7 mouse cellular contexts compared by ENCODE assay signal in genomic region chr2:121806959-121807653, GRCm38 (mm10). TPM values are rescaled to one million over a fixed set of nuclear protein-coding genes. Genes with fewer than 3 reads are reported as not detected.
DNase-seq lines count a peak whose midpoint lies in the region; ATAC-seq and TF ChIP-seq lines count a peak whose summit lies in the region.

Frmd5 (minus strand) TSS chr2:121807087.

- H3K9ac ChIP-seq in embryonic facial prominence, embryonic 15.5 days: peak within 1 kb of the TSS; percentile 18; the same call in 1 of the 2 replicates
- peak within 1 kb of the TSS; percentile 47 for H3K9ac ChIP-seq in heart, adult 2 months (ENCODE audit: low read depth, low read length)
- H3K9ac ChIP-seq in limb, embryonic 11.5 days (ENCODE audit: low read length): peak within 1 kb of the TSS; percentile 51
- H3K9ac ChIP-seq in midbrain, embryonic 14.5 days (replicated peaks; ENCODE audit: low read length): peak within 1 kb of the TSS; percentile 81

- H3K27me3 ChIP-seq in embryonic facial prominence, embryonic 15.5 days: peaks cover 27% of the 10 kb centered on the region
- H3K27me3 ChIP-seq in heart, adult 2 months (ENCODE audit: control insufficient read depth, insufficient read depth, low read length): peaks cover 16% of the 10 kb centered on the region
- H3K27me3 ChIP-seq in kidney, adult 2 months (replicated peaks; ENCODE audit: control insufficient read depth, insufficient read depth, low read length): peaks cover 5% of the 10 kb centered on the region
- H3K27me3 ChIP-seq in limb, embryonic 11.5 days (ENCODE audit: control insufficient read depth, insufficient read depth, low read length): peaks cover 11% of the 10 kb centered on the region
- no peaks in the 10 kb centered on the region for H3K27me3 ChIP-seq in midbrain, embryonic 14.5 days (ENCODE audit: control insufficient read depth, insufficient read depth, low read length)

- no peaks in the 10 kb centered on the region for H3K9me3 ChIP-seq in embryonic facial prominence, embryonic 15.5 days (replicated peaks)
- H3K9me3 ChIP-seq in limb, embryonic 11.5 days (ENCODE audit: control insufficient read depth, low read length): no peaks in the 10 kb centered on the region
- H3K9me3 ChIP-seq in midbrain, embryonic 14.5 days (ENCODE audit: control insufficient read depth, low read length): no peaks in the 10 kb centered on the region

- TF ChIP-seq POLR2A in bone marrow macrophage, adult 2 months (IDR thresholded peaks at IDR 0.05; ENCODE audit: borderline replicate concordance, low read depth, low read length): no peak
- no peak for TF ChIP-seq POLR2A in heart, adult 2 months (IDR thresholded peaks at IDR 0.05; ENCODE audit: insufficient read depth, low read depth, low read length)
- no peak for TF ChIP-seq POLR2A in kidney, adult 2 months (IDR thresholded peaks at IDR 0.05; ENCODE audit: low read depth, low read length)

- intact Hi-C loops in heart, adult 2 months (cut with DNase I): no loop called here

- no peaks in the 10 kb centered on the region for H3K79me2 ChIP-seq in heart, adult 2 months (replicated peaks; ENCODE audit: control insufficient read depth, insufficient read depth, low read length)

- peak; percentile 81 to 89 for DNase-seq in heart, adult 2 months
- DNase-seq in kidney, adult 2 months: peak; percentile 93
- DNase-seq in limb, embryonic 11.5 days (ENCODE audit: low spot score): peak; percentile 91
- DNase-seq in midbrain, embryonic 14.5 days: peak; percentile 97
- DNase-seq in spleen, adult 12 weeks (ENCODE audit: low spot score): peak; percentile 62

- WGBS in embryonic facial prominence, embryonic 15.5 days: 1% methylated on average over 35 of the region's 35 CpGs
- 2% methylated on average over 35 of the region's 35 CpGs for WGBS in heart, adult 2 months
- WGBS in kidney, adult 2 months: 2% methylated on average over 35 of the region's 35 CpGs
- WGBS in limb, embryonic 11.5 days: 1% methylated on average over 35 of the region's 35 CpGs
- WGBS in midbrain, embryonic 14.5 days: under 1% methylated on average over 35 of the region's 35 CpGs

- H3K4me2 ChIP-seq in embryonic facial prominence, embryonic 15.5 days (replicated peaks): peak within 1 kb of the TSS; percentile 94
- H3K4me2 ChIP-seq in limb, embryonic 11.5 days (ENCODE audit: low read depth, severe bottlenecking): peak within 1 kb of the TSS; percentile 85
- H3K4me2 ChIP-seq in midbrain, embryonic 14.5 days (ENCODE audit: low read length): peak within 1 kb of the TSS; percentile 92

- H3K4me3 ChIP-seq in bone marrow macrophage, adult 2 months (ENCODE audit: insufficient read depth, low read length): peak within 1 kb of the TSS; percentile 65
- H3K4me3 ChIP-seq in embryonic facial prominence, embryonic 15.5 days (replicated peaks): peak within 1 kb of the TSS; percentile 69
- H3K4me3 ChIP-seq in heart, adult 2 months: peak within 1 kb of the TSS; percentile 72
- H3K4me3 ChIP-seq in kidney, adult 2 months (ENCODE audit: insufficient read depth, low read depth, low read length): peak within 1 kb of the TSS; percentile 43
- peak within 1 kb of the TSS; percentile 56 for H3K4me3 ChIP-seq in limb, embryonic 11.5 days (ENCODE audit: low read depth, low read length)
- H3K4me3 ChIP-seq in midbrain, embryonic 14.5 days (replicated peaks; ENCODE audit: low read depth, low read length): peak within 1 kb of the TSS; percentile 72

- H3K36me3 ChIP-seq in embryonic facial prominence, embryonic 15.5 days: no peaks in the 10 kb centered on the region
- H3K36me3 ChIP-seq in heart, adult 2 months (ENCODE audit: control insufficient read depth, insufficient read depth, low read length): no peaks in the 10 kb centered on the region
- H3K36me3 ChIP-seq in kidney, adult 2 months (ENCODE audit: control insufficient read depth, insufficient read depth, low read length): no peaks in the 10 kb centered on the region
- no peaks in the 10 kb centered on the region for H3K36me3 ChIP-seq in limb, embryonic 11.5 days (ENCODE audit: control insufficient read depth, insufficient read depth, low read length)
- no peaks in the 10 kb centered on the region for H3K36me3 ChIP-seq in midbrain, embryonic 14.5 days (ENCODE audit: control insufficient read depth, insufficient read depth, low read length)

- peak; percentile 97 for ATAC-seq in embryonic facial prominence, embryonic 15.5 days (ENCODE audit: insufficient number of reproducible peaks, low FRiP score, low TSS enrichment, low read depth)
- peak; percentile 98 for ATAC-seq in limb, embryonic 11.5 days (ENCODE audit: insufficient number of reproducible peaks, low FRiP score, low TSS enrichment, low read depth)
- peak; percentile 97 for ATAC-seq in midbrain, embryonic 14.5 days (ENCODE audit: low FRiP score, low TSS enrichment)

- TF ChIP-seq CTCF in bone marrow macrophage, adult 2 months (IDR thresholded peaks at IDR 0.05; ENCODE audit: low read depth, low read length): no peak
- TF ChIP-seq CTCF in heart, adult 2 months (IDR thresholded peaks at IDR 0.05): peak; percentile 25
- no peak for TF ChIP-seq CTCF in kidney, adult 2 months (conservative IDR thresholded peaks at IDR 0.05; ENCODE audit: insufficient read depth, insufficient read length, low read depth, low read length)

- no peak for TF ChIP-seq EP300 in heart, adult 2 months (IDR thresholded peaks at IDR 0.05; ENCODE audit: insufficient read depth, low read depth, low read length)

- no peak within 1 kb of the TSS for H3K27ac ChIP-seq in bone marrow macrophage, adult 2 months (ENCODE audit: insufficient read depth, low read depth, low read length)
- H3K27ac ChIP-seq in embryonic facial prominence, embryonic 15.5 days (replicated peaks): no peak within 1 kb of the TSS
- H3K27ac ChIP-seq in heart, adult 2 months: no peak within 1 kb of the TSS
- H3K27ac ChIP-seq in kidney, adult 2 months (ENCODE audit: insufficient read depth, low read depth, low read length): no peak within 1 kb of the TSS
- H3K27ac ChIP-seq in limb, embryonic 11.5 days (replicated peaks; ENCODE audit: low read depth, low read length): no peak within 1 kb of the TSS
- peak within 1 kb of the TSS; percentile 95 for H3K27ac ChIP-seq in midbrain, embryonic 14.5 days (replicated peaks; ENCODE audit: low read depth, low read length)

- H3K4me1 ChIP-seq in bone marrow macrophage, adult 2 months (ENCODE audit: control insufficient read depth, insufficient read depth, low read length): no peaks in the 10 kb centered on the region
- peaks cover 15% of the 10 kb centered on the region for H3K4me1 ChIP-seq in embryonic facial prominence, embryonic 15.5 days
- no peaks in the 10 kb centered on the region for H3K4me1 ChIP-seq in heart, adult 2 months (ENCODE audit: control insufficient read depth, insufficient read depth, low read length)
- no peaks in the 10 kb centered on the region; the same call in 1 of the 2 replicates for H3K4me1 ChIP-seq in kidney, adult 2 months (ENCODE audit: control insufficient read depth, insufficient read depth, low read length)
- peaks cover 8% of the 10 kb centered on the region for H3K4me1 ChIP-seq in limb, embryonic 11.5 days (ENCODE audit: control insufficient read depth, insufficient read depth, low read length)
- peaks cover 13% of the 10 kb centered on the region; the same call in 1 of the 2 replicates for H3K4me1 ChIP-seq in midbrain, embryonic 14.5 days (ENCODE audit: control insufficient read depth, insufficient read depth, low read length)

RNA-seq across cellular contexts. Expression of gene Frmd5, which starts in this region (rescaled TPM):
- not detected in 2 replicates for polyA plus RNA-seq in bone marrow macrophage, adult 2 months (2012; ENCODE audit: insufficient read depth, insufficient read length, missing spikeins)
- 1.8 and 2.2 TPM in 2 replicates for polyA plus RNA-seq in embryonic facial prominence, embryonic 15.5 days (2015; fragmentation: Nextera tagmentation; extraction: Ambion mirVana)
- 100 to 1,000 TPM; 124 to 245 TPM for total RNA-seq in heart, adult 2 months (2021)
- 197 and 281 TPM in 2 replicates for polyA plus RNA-seq in heart, adult 2 months (2012; rRNA removed)
- polyA plus RNA-seq in kidney, adult 2 months (2012; rRNA removed): 0.18 and 0.45 TPM in 2 replicates
- polyA plus RNA-seq in limb, embryonic 11.5 days (2014; fragmentation: Nextera tagmentation; extraction: Ambion mirVana): 2.8 and 2.9 TPM in 2 replicates
- 29.0 and 32.0 TPM in 2 replicates for polyA plus RNA-seq in midbrain, embryonic 14.5 days (2014; fragmentation: Nextera tagmentation; extraction: Ambion mirVana)

Comparison
In these comparisons a context has a peak if more than half of its experiments do, and no peak if none do; other contexts are left out.
1. Peak in DNase-seq and H3K4me3 ChIP-seq in kidney, adult 2 months; RNA of the gene not detected or under 1 TPM.
2. H3K9ac ChIP-seq: peak in every context shown above with its lines; median percentile 81 in midbrain, embryonic 14.5 days; 51 in limb, embryonic 11.5 days; 47 in heart, adult 2 months; 18 in embryonic facial prominence, embryonic 15.5 days.